Mouse (Mus musculus) frontal cortex, postnatal 14 days (tissue): ENCODE results near the gene Map7d1.
A peak's percentile ranks its signal among the peaks of the same experiment; 100 is the strongest.

ENCODE experiments used
- DNase-seq, 2 experiments: peaks; one replicate each; pipeline ENCODE4 v3.0.0; 2022; ENCODE audit warnings: low spot score in 2 of 2

The Map7d1 gene

DNA sequence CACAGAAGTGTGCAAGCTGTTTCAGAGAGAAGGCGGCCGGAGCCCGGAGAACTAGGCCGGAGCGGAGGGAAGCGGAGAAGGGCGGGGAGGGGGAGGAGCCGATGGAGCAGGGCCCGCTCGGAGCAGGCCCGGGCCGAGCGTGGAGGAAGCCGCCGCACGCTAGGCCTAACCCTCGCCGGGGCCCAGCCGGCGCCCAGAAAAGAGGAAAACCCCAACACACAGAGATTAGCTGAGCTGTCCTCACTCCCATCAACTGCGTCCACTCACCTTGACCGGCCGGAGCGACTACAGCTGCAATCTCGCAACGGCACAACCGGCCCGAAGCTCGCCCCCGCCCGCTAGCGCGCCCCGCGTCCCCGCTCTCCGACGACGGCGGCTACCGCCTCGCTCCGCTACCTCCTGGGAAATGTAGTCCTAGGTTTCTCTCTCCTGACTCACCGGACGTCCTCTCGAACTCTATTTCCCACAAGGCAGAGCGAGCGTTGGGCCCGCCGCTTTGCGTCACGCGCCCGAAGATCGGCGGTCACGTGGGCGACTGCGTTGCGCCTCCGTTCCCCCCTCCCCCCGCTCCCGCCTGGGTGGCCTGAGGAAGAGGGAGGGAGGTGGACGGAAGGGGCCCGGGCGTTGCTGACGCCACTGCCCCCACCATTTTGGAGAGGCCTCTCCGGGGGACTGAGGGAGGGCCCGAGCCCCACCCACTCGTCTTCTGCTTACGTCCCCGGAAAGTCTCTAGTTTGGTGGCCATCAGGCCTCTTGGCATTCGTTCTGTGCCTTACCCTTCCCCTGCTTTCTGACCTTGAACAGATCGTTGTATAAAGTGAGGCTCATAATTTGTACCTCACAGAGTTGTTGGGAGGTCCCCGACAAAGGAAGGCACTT is 53.6 kb downstream of the Map7d1 start, which contains the start of gene Thrap3:
Thrap3 (minus strand) TSS at position 458 of the 879 bp plus-strand sequence.
- DNase-seq: peak; percentile 98

DNA sequence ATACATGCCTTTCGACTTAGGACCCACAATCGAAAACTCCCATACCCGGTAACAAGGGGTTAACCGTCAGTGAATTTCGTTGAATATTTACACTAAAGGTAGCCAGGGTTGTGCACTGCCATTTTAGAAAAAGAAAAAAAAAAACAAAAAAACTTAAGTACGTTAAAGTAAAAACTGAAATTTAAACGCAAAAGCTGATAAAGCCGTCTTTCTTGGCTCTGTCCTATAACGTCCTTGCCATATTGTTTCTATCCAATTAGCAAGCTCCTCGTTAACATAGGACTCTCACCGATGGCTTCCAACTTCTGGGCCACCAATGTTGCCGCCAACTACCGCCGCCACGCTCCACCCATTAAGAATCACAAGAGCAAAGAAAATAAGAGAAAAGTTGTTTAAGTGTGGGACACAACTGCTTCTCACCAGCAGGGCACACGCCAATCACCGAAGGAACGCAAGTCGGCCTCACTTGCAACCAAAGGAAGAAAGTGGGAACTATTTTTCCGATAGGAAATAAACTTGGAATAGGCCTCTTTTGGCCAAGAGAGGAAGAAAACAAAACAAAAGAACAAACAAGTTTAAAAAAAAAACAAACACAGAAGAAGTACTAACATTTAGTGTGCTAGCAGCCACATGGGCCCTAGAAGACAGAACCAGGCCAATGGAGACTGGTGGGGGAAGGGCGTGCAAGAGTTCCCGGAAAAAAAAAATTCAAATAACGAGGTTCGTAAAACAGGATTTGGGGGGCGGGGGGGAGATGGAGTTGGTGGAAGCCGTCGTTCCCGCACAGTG is 54.4 kb downstream of the Map7d1 start:
- no peak for DNase-seq

DNA sequence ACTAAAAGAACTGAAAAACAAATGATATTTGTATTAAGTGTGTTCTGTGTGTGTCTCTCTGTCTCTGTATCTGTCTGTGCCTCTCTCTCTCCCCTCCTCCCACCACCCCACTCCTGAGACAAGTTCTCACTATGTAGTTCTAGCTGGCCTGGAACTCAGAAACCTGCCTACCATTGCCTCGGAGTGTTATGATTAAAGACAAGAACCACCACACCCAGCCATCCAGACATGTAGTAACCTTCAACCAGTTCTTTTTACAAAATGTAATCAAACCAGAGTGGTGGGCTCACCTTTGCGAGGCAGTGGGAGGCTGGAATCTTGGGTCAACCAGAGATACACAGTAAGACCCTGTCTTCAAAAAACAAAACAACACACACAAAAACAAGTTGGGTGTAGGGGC is 55.5 kb downstream of the Map7d1 start:
- no peak for DNase-seq

- no peak for DNase-seq
These were observed 56.1 kb downstream of the Map7d1 start for GRCm38 (mm10) chr4:126200036-126200435.

DNA sequence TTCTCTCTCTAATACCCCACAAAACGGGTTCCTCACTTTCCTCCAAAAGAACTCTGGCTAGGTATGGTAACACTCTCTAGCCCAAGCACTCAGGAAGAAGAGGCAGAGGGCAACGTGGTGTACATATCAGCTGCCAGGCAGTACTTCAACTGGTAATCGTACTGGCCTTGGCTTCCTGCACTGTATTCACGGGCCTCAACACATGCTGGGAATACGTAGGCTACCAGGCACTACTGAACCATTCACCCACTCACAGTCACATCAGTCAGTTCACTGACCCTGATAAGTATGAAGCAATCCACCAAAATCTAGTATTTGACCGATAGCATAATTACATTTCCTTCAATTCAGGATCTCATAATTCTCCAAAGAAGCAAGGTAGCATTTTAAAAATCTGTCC is 56.6 kb downstream of the Map7d1 start:
- no peak for DNase-seq

- no peak for DNase-seq
These were observed 58.7 kb downstream of the Map7d1 start for GRCm38 (mm10) chr4:126197485-126197884.

GRCm38 (mm10) chr4:126194916-126195315 is 61.2 kb downstream of the Map7d1 start:
- no peak for DNase-seq

GRCm38 (mm10) chr4:126194216-126194615 is 61.9 kb downstream of the Map7d1 start:
- DNase-seq: no peak

DNA sequence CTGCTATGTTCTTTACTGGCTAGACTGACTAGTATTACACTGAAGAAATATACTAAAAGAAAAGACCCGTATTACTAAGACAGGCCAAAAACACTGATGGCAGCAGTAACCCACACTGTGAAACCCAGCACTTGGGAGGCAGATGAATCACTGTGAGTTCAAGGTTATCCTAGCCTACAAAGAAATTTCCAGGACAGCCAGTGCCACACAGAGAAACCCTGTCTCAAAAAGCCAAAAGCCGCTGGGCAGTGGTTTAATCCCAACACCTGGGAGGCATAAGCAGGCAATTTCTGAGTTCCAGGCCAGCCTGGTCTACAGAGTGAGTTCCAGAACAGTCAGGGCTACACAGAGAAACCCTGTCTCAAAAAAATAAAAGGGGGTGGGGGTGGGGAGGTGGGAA is 65.5 kb downstream of the Map7d1 start:
- no peak for DNase-seq

DNA sequence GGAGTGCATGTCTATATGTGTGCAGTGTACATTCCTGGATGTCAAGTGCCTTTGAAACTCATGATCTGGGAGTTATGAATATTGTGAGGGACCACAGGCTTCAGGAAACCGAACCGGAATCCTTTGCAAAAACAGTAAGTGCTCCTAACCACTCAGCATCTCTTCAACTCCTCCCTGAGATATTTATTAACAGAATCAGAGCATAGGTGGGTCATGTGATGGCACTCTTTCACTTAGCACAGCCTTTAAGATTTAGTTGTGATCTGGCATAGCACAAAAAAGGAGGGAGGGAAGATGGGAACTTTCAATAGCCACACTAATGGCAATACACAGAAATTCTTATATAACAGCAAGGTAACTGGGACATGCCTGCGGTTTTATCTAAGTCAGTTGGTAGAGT is 69.0 kb downstream of the Map7d1 start:
- DNase-seq: no peak

DNA sequence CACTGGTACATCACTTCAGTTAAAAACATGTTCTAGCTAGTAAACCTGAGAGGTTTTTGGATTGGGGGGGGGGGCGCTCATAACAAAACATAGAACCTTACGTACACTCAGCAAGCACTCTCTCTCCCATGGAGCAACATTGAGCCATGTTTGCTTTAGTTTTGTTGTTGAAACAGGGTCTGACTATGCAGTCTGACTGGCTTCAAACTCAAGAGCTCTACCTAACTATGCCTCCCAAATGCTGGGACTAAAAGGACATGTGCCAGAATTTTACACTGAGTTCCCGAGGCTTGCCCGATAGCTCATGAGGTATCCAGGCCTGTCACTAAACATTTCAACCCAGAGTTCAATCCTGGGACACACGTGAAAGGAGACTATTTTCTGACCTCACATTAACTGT is 73.1 kb downstream of the Map7d1 start:
- no peak for DNase-seq
